Mouse (Mus musculus) neutrophil, adult 5-6 weeks (primary cell): ENCODE measurements around the gene Pdxdc1. TPM values are rescaled to one million over a fixed set of nuclear protein-coding genes. Genes with fewer than 3 reads are reported as not detected.
"Not testable (repeated sequence)": the region's sequence is repeated elsewhere in the genome, so short reads cannot be mapped to it uniquely, and the experiment has no call there.

Experiments used
- ATAC-seq: fragments of 151-379, 151-347 bp; 2 replicates; pipeline ENCODE4 v1.8.0; 2017; ENCODE audit warnings: mild to moderate bottlenecking, moderate TSS enrichment; ENCODE audit not compliant: insufficient number of reproducible peaks, poor library complexity, low FRiP score, severe bottlenecking; ENCODE audit errors: extremely low read depth
- total RNA-seq: library from RNA; stranded (forward); fragments of 200-1000 nt; gene quantifications from 2 replicates; pipeline ENCODE4 v1.2.3, GENCODE M21; 2017

Gene Pdxdc1
- total RNA-seq, 1 experiment from 2014 or later: 103 TPM

GRCm38 (mm10) chr16:13825781-13826490 is 77.0 kb downstream of the Pdxdc1 start:
- no peak for ATAC-seq

- ATAC-seq: no peak
Measured at GRCm38 (mm10) chr16:13820771-13821170, 82.2 kb downstream of the Pdxdc1 start.

GRCm38 (mm10) chr16:13819806-13820500 is 83.0 kb downstream of the Pdxdc1 start:
- ATAC-seq: no peak

GRCm38 (mm10) chr16:13819394-13819743 is 83.6 kb downstream of the Pdxdc1 start:
- peak; percentile 4; the same call in 1 of the 2 replicates for ATAC-seq

DNA sequence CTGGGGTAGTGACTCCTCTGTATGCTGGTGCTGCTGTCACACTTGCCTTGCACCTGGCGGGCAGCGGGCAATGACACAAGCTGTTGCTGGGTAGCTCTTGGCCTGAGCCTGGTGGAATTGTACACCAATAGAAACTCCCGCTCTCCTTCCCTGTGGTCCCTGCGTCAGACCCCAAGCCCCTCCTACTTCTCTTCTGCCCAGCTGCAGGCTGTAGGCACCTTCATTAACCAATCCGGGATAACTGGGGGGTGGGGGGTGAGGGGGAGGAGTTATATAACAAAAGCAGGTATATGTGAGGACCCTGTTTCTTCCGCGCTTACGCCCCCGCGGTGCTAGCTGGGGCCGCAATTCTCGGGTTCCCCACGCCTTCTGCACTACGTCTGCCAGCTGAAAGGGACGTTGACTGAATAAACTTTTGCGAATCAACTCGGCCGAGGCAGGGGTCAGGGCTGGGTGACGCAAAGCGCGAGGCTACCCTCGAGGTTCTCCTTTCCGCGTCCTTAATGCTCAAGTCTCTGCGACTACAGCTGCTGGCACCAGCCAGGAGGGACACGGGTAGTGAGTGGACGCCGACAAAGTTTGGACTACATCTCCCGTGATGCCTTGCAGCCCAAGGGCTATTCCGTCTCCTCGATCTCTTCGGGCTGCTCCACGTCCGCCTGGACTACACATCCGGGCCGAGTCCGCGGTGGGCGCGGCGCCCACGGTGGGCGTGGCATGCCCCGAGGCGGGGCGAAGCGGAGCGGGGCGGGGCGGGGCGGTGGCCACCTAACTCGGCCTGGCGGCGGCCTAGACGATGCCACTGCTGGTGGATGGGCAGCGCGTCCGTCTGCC is 84.2 kb downstream of the Pdxdc1 start, which contains the start of gene Ntan1:
TSS of gene Ntan1 (plus strand) at position 286 of the 834 bp plus-strand sequence.
- peak; percentile 87 for ATAC-seq

GRCm38 (mm10) chr16:13813200-13813599 is 89.7 kb downstream of the Pdxdc1 start:
- no peak for ATAC-seq

DNA sequence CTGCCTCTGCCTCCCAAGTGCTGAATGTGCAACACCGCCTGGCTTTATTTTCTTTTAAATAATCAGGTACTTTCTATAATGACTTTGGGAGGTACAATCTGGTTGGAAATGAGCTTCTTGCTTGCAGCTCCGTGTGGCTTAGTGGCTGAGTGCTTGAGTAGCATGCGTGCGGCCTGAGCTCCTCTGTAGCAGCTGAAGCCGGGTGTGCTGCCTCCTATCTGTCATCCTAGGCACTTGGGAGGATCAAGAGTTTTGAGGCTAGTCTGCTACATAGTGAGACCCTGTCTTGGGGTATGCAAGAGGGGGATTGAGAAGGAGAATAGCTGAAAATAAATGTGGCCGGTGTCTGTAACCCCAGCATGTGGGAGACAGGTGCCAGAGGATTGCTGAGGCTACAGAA is 90.8 kb downstream of the Pdxdc1 start:
- no peak for ATAC-seq

DNA sequence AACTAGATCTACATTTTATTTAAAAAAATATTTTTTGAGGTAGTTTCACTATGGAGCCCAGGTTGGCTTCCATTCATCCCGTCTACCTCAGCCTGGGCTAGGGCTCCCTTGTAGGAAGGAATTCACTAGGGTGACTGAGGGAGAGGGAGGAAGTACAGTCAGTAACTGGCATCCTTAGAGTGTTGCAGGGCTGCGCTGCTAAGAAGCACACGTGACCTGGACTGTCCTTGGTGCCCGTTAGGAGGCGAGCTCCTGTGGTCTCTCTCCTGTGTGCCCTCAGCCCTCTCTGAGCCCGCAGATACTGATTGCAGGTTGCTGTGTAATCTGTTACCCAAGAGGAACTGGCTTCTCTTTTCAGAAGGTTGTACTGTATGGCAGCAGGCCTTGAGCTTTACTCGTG is 94.5 kb downstream of the Pdxdc1 start:
- no peak for ATAC-seq

DNA sequence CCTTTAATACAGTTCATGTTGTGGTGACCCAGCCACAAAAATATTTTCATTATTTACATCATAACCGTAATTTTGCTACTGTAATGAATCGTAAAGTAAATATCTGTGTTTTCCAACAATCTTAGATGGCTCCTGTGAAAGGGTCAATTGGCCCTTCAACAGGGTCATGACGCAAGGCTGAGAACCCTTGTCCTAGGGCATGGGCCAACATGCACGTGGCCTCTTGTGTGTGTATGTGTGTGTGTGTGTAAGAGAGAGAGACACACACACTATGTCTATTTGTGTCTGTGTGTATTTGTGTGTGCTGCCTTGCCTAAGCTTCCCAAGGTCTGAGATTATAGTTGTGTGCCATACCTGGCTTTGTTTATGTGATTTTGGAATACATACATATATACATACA is 95.3 kb downstream of the Pdxdc1 start:
- ATAC-seq: no peak

DNA sequence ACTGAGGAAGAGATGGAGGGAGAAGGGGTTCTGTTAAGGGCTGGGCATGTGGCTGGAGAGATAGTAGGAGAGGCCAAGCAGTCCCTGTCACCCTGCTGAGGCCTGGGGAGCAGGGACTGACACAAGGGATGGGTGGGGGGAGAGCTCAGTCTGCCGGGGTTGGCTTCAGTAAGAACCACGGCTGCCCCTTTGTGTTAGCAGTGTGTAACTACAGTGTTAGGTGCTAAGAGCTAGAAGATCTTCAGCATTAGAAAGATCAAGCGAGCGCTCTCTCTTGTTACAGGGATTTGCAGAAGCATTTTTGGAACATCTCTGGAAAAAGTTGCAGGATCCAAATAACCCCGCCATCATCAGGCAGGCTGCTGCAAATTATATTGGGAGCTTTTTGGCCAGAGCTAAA is 98.3 kb downstream of the Pdxdc1 start:
- no peak for ATAC-seq

DNA sequence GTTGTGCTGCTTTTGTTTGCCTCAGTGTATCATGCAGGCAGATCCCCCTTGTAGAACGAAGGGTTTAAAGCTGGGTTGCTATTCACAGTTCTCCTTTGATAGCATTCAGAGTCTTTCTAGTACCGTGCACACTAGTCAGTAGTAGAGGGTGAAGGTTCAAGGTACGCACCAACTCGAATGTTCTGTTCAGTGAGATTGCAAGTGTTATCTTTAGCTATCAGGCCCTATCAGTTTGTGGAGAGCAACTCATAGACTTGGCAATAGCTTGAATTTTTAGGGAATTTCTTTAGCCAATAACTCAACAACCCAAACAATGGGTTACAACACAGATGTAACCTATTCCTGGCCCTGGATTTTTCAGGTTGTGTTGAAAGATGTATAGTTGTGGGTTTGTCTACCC is 101.7 kb downstream of the Pdxdc1 start:
- ATAC-seq: no peak

DNA sequence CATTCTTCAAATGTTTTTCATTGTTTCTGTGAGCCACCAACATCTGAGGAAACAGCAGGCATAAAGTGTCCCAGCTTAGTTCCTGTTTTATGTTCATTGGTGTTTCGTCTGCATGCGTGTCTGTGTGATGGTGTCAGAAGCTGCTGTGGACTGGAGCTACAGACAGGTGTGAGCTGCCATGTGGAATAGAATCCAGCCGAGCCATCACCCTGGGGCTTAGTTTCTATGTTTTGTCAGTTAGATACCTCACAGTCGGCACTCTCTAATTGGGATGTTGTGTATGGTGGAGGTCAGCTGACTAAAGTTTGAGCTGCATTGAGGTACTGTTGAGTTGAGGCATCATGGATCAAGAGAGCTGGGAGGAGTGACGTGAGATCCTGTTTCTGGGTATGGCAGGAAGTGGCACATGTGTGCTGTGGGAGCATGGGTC is 106.2 kb downstream of the Pdxdc1 start:
- ATAC-seq: peak; percentile 82

GRCm38 (mm10) chr16:13793441-13793840 is 109.5 kb downstream of the Pdxdc1 start:
- not testable (repeated sequence) for ATAC-seq

DNA sequence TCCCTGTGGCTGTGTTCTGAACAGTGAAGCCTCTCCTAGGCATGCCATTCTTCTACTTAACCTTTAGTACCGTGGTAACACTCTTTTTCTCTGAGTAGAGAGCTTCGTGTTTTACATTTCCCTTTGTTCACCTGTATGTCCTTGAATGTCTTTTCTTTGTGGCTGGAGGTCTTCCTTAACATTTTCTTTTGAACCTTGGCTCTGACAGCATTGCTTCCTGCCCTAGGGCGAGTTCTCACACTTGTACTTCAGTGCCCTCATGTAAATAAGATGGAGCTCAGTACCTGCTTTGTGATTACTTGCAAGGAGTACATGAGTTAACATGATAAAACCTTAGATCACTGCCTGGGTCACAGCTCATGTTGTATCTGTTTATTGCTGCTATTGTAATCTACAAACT is 117.0 kb downstream of the Pdxdc1 start:
- no peak for ATAC-seq

Other genes with a start within 250 kb of the Pdxdc1 start
- 29.1 and 34.5 TPM in 2 replicates for gene Parn, start 235.0 kb downstream of the Pdxdc1 start, total RNA-seq
- gene Bfar, start 231.3 kb downstream of the Pdxdc1 start, total RNA-seq: 68.1 and 70.1 TPM in 2 replicates
- gene 3110001I22Rik, start 231.2 kb downstream of the Pdxdc1 start, total RNA-seq: 22.3 and 25.3 TPM in 2 replicates
- not detected in 2 replicates for gene Pla2g10, start 172.1 kb downstream of the Pdxdc1 start, total RNA-seq
- 21.5 and 23.9 TPM in 2 replicates for gene Rrn3, start 122.4 kb downstream of the Pdxdc1 start, total RNA-seq
- gene Ntan1, start 84.3 kb downstream of the Pdxdc1 start, total RNA-seq: 55.7 and 61.1 TPM in 2 replicates
- gene Mpv17l, start within 50 bp of the Pdxdc1 start, total RNA-seq: 0.37 and 0.47 TPM in 2 replicates
- gene 2900011O08Rik, start 83.5 kb upstream of the Pdxdc1 start, total RNA-seq: not detected in 2 replicates
- not detected in 2 replicates for gene Ifitm7, start 83.8 kb upstream of the Pdxdc1 start, total RNA-seq